Mouse (Mus musculus): ENCODE data around the gene Rrn3.

DNA sequence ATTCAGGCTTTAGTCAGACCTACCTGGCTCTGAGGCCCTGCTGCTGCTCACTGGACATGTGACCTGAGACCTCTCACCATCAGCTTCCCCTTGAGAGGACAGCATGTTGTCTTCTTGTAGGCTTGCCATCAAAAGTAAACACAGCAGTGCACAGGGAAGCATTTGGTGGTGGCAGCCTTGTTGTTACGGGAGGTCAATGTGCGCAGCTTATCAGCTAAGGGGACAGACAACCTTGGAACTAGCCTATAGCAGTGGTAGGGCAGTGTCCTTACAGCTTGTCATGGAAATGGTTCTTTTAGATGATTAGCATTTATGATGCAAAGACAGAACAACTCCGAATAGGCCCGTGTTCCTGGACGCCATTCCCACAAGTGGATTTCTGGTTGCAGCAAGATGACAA is 53.9 kb downstream of the Rrn3 start:
- TF ChIP-seq EP300 (IDR thresholded peaks at IDR 0.05; ENCODE audit: low read length) (no peak), MAX (IDR thresholded peaks at IDR 0.05; ENCODE audit: low read length) (no peak), CTCF (conservative IDR thresholded peaks at IDR 0.05 in 1 of 2, IDR thresholded peaks at IDR 0.05 in 1 of 2; ENCODE audit: low read depth in 2 of 2, low read length in 2 of 2) (no peak), POLR2A (IDR thresholded peaks at IDR 0.05; ENCODE audit: low read depth, low read length) (no peak), TBP (conservative IDR thresholded peaks at IDR 0.05; ENCODE audit: low read depth, low read length) (no peak), ETS1 (conservative IDR thresholded peaks at IDR 0.05; ENCODE audit: low read depth, low read length) (no peak), ZC3H11A (IDR thresholded peaks at IDR 0.05; ENCODE audit: low read depth, low read length) (no peak), HCFC1 (IDR thresholded peaks at IDR 0.05; ENCODE audit: low read depth, low read length) (no peak), CHD2 (IDR thresholded peaks at IDR 0.05; ENCODE audit: low read length) (no peak), MEF2A (IDR thresholded peaks at IDR 0.05; ENCODE audit: borderline replicate concordance, low read depth, low read length) (no peak), ZMIZ1 (IDR thresholded peaks at IDR 0.05; ENCODE audit: low read depth, low read length) (no peak), RCOR1 (conservative IDR thresholded peaks at IDR 0.05; ENCODE audit: low read depth, low read length) (no peak), NRF1 (IDR thresholded peaks at IDR 0.05; ENCODE audit: low read depth, low read length) (no peak)
